Mouse (Mus musculus): ENCODE data around the gene Cox8c.
A peak's percentile ranks its signal among the peaks of the same experiment; 100 is the strongest.

Gene Cox8c

GRCm38 (mm10) chr12:102899091-102899490 lies at the start of gene Cox8c:
Cox8c (plus strand) TSS chr12:102899316.
- peak; percentile 56 for DNase-seq (ENCODE audit: low spot score)

GRCm38 (mm10) chr12:102860806-102861205 lies 38.3 kb upstream of the Cox8c start:
- no peak for DNase-seq (ENCODE audit: low spot score)

- no peak for DNase-seq (ENCODE audit: low spot score)
Measured at GRCm38 (mm10) chr12:102869802-102870201, 29.3 kb upstream of the Cox8c start.

- no peak for DNase-seq (ENCODE audit: low spot score)
Measured at GRCm38 (mm10) chr12:102870527-102870926, 28.6 kb upstream of the Cox8c start.

GRCm38 (mm10) chr12:102877301-102878030 lies 21.6 kb upstream of the Cox8c start:
- peak; percentile 78 for DNase-seq (ENCODE audit: low spot score)

- peak; percentile 98 for DNase-seq (ENCODE audit: low spot score)
Measured at GRCm38 (mm10) chr12:102878031-102878823, 20.9 kb upstream of the Cox8c start, which contains the start of gene Btbd7. Btbd7 (minus strand) TSS chr12:102878471.

GRCm38 (mm10) chr12:102878901-102879300 lies 20.2 kb upstream of the Cox8c start:
- DNase-seq (ENCODE audit: low spot score) = no peak

GRCm38 (mm10) chr12:102885735-102886134 lies 13.4 kb upstream of the Cox8c start:
- no peak for DNase-seq (ENCODE audit: low spot score)

- no peak for DNase-seq (ENCODE audit: low spot score)
Measured at GRCm38 (mm10) chr12:102887366-102887765, 11.8 kb upstream of the Cox8c start.

GRCm38 (mm10) chr12:102888568-102888967 lies 10.5 kb upstream of the Cox8c start:
- DNase-seq (ENCODE audit: low spot score) = no peak

- no peak for DNase-seq (ENCODE audit: low spot score)
Measured at GRCm38 (mm10) chr12:102908191-102908590, 9.1 kb downstream of the Cox8c start.

- DNase-seq (ENCODE audit: low spot score) = no peak
Measured at GRCm38 (mm10) chr12:102916073-102916472, 17.0 kb downstream of the Cox8c start.

GRCm38 (mm10) chr12:102929764-102930163 lies 30.6 kb downstream of the Cox8c start:
- DNase-seq (ENCODE audit: low spot score) = no peak

GRCm38 (mm10) chr12:102930335-102930734 lies 31.2 kb downstream of the Cox8c start:
- no peak for DNase-seq (ENCODE audit: low spot score)

- DNase-seq (ENCODE audit: low spot score) = no peak
Measured at GRCm38 (mm10) chr12:102930789-102931188, 31.7 kb downstream of the Cox8c start.

- DNase-seq (ENCODE audit: low spot score) = no peak
Measured at GRCm38 (mm10) chr12:102935892-102936291, 36.8 kb downstream of the Cox8c start.

GRCm38 (mm10) chr12:102945571-102945970 lies 46.5 kb downstream of the Cox8c start:
- DNase-seq (ENCODE audit: low spot score) = no peak

- DNase-seq (ENCODE audit: low spot score) = no peak
Measured at GRCm38 (mm10) chr12:102947826-102948225, 48.7 kb downstream of the Cox8c start.

- DNase-seq (ENCODE audit: low spot score) = peak; percentile 45
Measured at GRCm38 (mm10) chr12:102948778-102949394, 49.8 kb downstream of the Cox8c start, which contains the start of gene Unc79. Unc79 (plus strand) TSS chr12:102948859.

GRCm38 (mm10) chr12:102949395-102950208 lies 50.5 kb downstream of the Cox8c start:
- peak; percentile 41 for DNase-seq (ENCODE audit: low spot score)

All from testis, postnatal 14 days (tissue).